Mouse (Mus musculus) hindbrain, embryonic 12.5 days (tissue): ENCODE measurements around the gene Moxd2. TPM values are rescaled to one million over a fixed set of nuclear protein-coding genes. Genes with fewer than 3 reads are reported as not detected.

ENCODE experiments used
- ATAC-seq: fragments of 200-750 bp; cut with Nextera tagmentation; 2 replicates; pipeline ENCODE4 v1.8.0; 2017; ENCODE audit warnings: moderate TSS enrichment; ENCODE audit not compliant: low FRiP score
- H3K27ac ChIP-seq: fragments of 300-500 bp; sonication (generic); 2 replicates; pipeline ENCODE4 v1.5.1; 2016; ENCODE audit warnings: mild to moderate bottlenecking
- H3K27me3 ChIP-seq: fragments of 300-500 bp; sonication (generic); 2 replicates; pipeline ENCODE4 v1.6.1; 2016; ENCODE audit warnings: mild to moderate bottlenecking
- H3K36me3 ChIP-seq: fragments of 300-500 bp; sonication (generic); 2 replicates; pipeline ENCODE4 v1.6.1; 2016; ENCODE audit warnings: mild to moderate bottlenecking
- H3K4me1 ChIP-seq: fragments of 300-500 bp; sonication (generic); 2 replicates; pipeline ENCODE4 v1.6.1; 2016
- H3K4me2 ChIP-seq: fragments of 300-500 bp; sonication (generic); replicated peaks from 2 replicates; pipeline ENCODE4 v1.6.1; 2016; ENCODE audit warnings: mild to moderate bottlenecking
- H3K4me3 ChIP-seq: fragments of 300-500 bp; sonication (generic); 2 replicates; pipeline ENCODE4 v1.5.1; 2016; ENCODE audit warnings: mild to moderate bottlenecking
- H3K9ac ChIP-seq: fragments of 300-500 bp; sonication (generic); 2 replicates; pipeline ENCODE4 v1.6.1; 2016; ENCODE audit warnings: mild to moderate bottlenecking, moderate library complexity
- H3K9me3 ChIP-seq: fragments of 300-500 bp; sonication (generic); replicated peaks from 2 replicates; pipeline ENCODE4 v1.6.1; 2016; ENCODE audit warnings: mild to moderate bottlenecking
- WGBS: fragments of 180-500 bp; shearing (Covaris S2); methylation state at CpG from one replicate; pipeline ENCODE4 v1.1.7; 2016; 5-methylcytosine and 5-hydroxymethylcytosine counted together
- polyA plus RNA-seq: library from polyadenylated mRNA; unstranded; fragments of >200 nt; fragmentation: Nextera tagmentation; extraction: Ambion mirVana; gene quantifications from 2 replicates; pipeline ENCODE4 v1.2.1, GENCODE M21; 2016

Moxd2 gene
- not detected in 2 replicates for polyA plus RNA-seq

- no peak within 1 kb of the TSS for H3K4me3 ChIP-seq
- H3K9ac ChIP-seq: no peak within 1 kb of the TSS
- no peak within 1 kb of the TSS for H3K27ac ChIP-seq
- H3K4me1 ChIP-seq: no peaks in the 10 kb centered on the region
- ATAC-seq: no peak
- H3K4me2 ChIP-seq: no peak within 1 kb of the TSS
- no peaks in the 10 kb centered on the region for H3K27me3 ChIP-seq
- no peaks in the 10 kb centered on the region for H3K36me3 ChIP-seq
- no peaks in the 10 kb centered on the region for H3K9me3 ChIP-seq
- WGBS: 98% methylated on average over 3 of the region's 3 CpGs
Observed at GRCm38 (mm10) chr6:40887394-40887793, at the start of gene Moxd2. Gene Moxd2 (minus strand): TSS chr6:40887494.

GRCm38 (mm10) chr6:40919954-40920353 lies 32.7 kb upstream of the Moxd2 start:
- H3K4me3 ChIP-seq: no peak overlapping the region
- 88% methylated on average over 4 of the region's 4 CpGs for WGBS
- no peaks in the 10 kb centered on the region for H3K9me3 ChIP-seq
- no peaks in the 10 kb centered on the region for H3K36me3 ChIP-seq
- ATAC-seq: no peak
- no peaks in the 10 kb centered on the region for H3K4me1 ChIP-seq
- no peak overlapping the region for H3K9ac ChIP-seq
- H3K4me2 ChIP-seq: no peak overlapping the region
- H3K27me3 ChIP-seq: no peaks in the 10 kb centered on the region
- H3K27ac ChIP-seq: no peak overlapping the region

- H3K36me3 ChIP-seq: no peaks in the 10 kb centered on the region
- no peak within 1 kb of the TSS for H3K9ac ChIP-seq
- no peak within 1 kb of the TSS for H3K27ac ChIP-seq
- H3K27me3 ChIP-seq: no peaks in the 10 kb centered on the region
- no peaks in the 10 kb centered on the region for H3K4me1 ChIP-seq
- ATAC-seq: no peak
- no peak within 1 kb of the TSS for H3K4me2 ChIP-seq
- no peaks in the 10 kb centered on the region for H3K9me3 ChIP-seq
- H3K4me3 ChIP-seq: no peak within 1 kb of the TSS
Observed at GRCm38 (mm10) chr6:40900287-40900686, 13.0 kb upstream of the Moxd2 start, which contains the start of gene Prss58. Gene Prss58 (minus strand): TSS chr6:40900387.

GRCm38 (mm10) chr6:40894716-40895115 lies 7.4 kb upstream of the Moxd2 start:
- Histone ChIP-seq H3K4me2 (no peak overlapping the region), H3K27ac (no peak overlapping the region), H3K4me1 (no peaks in the 10 kb centered on the region), H3K9me3 (no peaks in the 10 kb centered on the region), H3K9ac (no peak overlapping the region), H3K36me3 (no peaks in the 10 kb centered on the region), H3K27me3 (no peaks in the 10 kb centered on the region), H3K4me3 (no peak overlapping the region)
- ATAC-seq: no peak
- 91% methylated on average over 1 of the region's 1 CpGs for WGBS

- Histone ChIP-seq H3K27ac (no peak overlapping the region), H3K4me3 (no peak overlapping the region), H3K4me2 (no peak overlapping the region), H3K9me3 (no peaks in the 10 kb centered on the region), H3K4me1 (no peaks in the 10 kb centered on the region), H3K9ac (no peak overlapping the region), H3K27me3 (no peaks in the 10 kb centered on the region), H3K36me3 (no peaks in the 10 kb centered on the region)
- ATAC-seq: no peak
- 44% methylated on average over 7 of the region's 7 CpGs for WGBS
Observed at GRCm38 (mm10) chr6:40893577-40893976, 6.3 kb upstream of the Moxd2 start.

- Histone ChIP-seq H3K27ac (no peak overlapping the region), H3K4me1 (no peaks in the 10 kb centered on the region), H3K9ac (no peak overlapping the region), H3K9me3 (no peaks in the 10 kb centered on the region), H3K4me2 (no peak overlapping the region), H3K4me3 (no peak overlapping the region), H3K36me3 (no peaks in the 10 kb centered on the region), H3K27me3 (no peaks in the 10 kb centered on the region)
- ATAC-seq: no peak
- WGBS: 86% methylated on average over 4 of the region's 4 CpGs
Observed at GRCm38 (mm10) chr6:40891754-40892153, 4.5 kb upstream of the Moxd2 start.

- no peak overlapping the region for H3K27ac ChIP-seq
- no peaks in the 10 kb centered on the region for H3K9me3 ChIP-seq
- no peak for ATAC-seq
Observed at GRCm38 (mm10) chr6:40890973-40891372, 3.7 kb upstream of the Moxd2 start.

GRCm38 (mm10) chr6:40845283-40845682 lies 42.0 kb downstream of the Moxd2 start:
- Histone ChIP-seq H3K9ac (no peak overlapping the region), H3K4me3 (no peak overlapping the region), H3K4me1 (no peaks in the 10 kb centered on the region), H3K27me3 (no peaks in the 10 kb centered on the region), H3K9me3 (no peaks in the 10 kb centered on the region), H3K36me3 (no peaks in the 10 kb centered on the region), H3K27ac (no peak overlapping the region), H3K4me2 (no peak overlapping the region)
- ATAC-seq: no peak

More at GRCm38 (mm10) chr6:40890973-40891372, 3.7 kb upstream of the Moxd2 start:
- H3K4me1 ChIP-seq: no peaks in the 10 kb centered on the region
- no peak overlapping the region for H3K4me3 ChIP-seq
- WGBS: 94% methylated on average over 1 of the region's 1 CpGs
- H3K27me3 ChIP-seq: no peaks in the 10 kb centered on the region
- H3K9ac ChIP-seq: no peak overlapping the region
- no peak overlapping the region for H3K4me2 ChIP-seq
- no peaks in the 10 kb centered on the region for H3K36me3 ChIP-seq

Other genes starting within 250 kb of the Moxd2 start
- not detected in 2 replicates for gene Prss58, start 12.9 kb upstream of the Moxd2 start, polyA plus RNA-seq
- gene 1700074P13Rik, start 53.1 kb upstream of the Moxd2 start, polyA plus RNA-seq: not detected in 2 replicates
- not detected in 2 replicates for gene Gm4744, start 64.4 kb upstream of the Moxd2 start, polyA plus RNA-seq
- not detected in 2 replicates for gene 1810009J06Rik, start 77.3 kb upstream of the Moxd2 start, polyA plus RNA-seq
- gene Gm2663, start 112.0 kb upstream of the Moxd2 start, polyA plus RNA-seq: not detected in 2 replicates
- not detected in 2 replicates for gene 2210010C04Rik, start 148.0 kb upstream of the Moxd2 start, polyA plus RNA-seq